Mouse (Mus musculus) bone marrow, adult 2 months (tissue): ENCODE data around the gene Gpr183.

ENCODE experiments used
- CTCF ChIP-seq: fragments of 200-500 bp; IDR thresholded peaks from 2 replicates; pipeline ENCODE4 v1.5.1; 2011; ENCODE audit warnings: low read length, control low read depth; ENCODE audit not compliant: control insufficient read depth, insufficient read depth
- POLR2A ChIP-seq: fragments of 200-500 bp; IDR thresholded peaks from 2 replicates; pipeline ENCODE4 v1.6.1; 2011; ENCODE audit warnings: low read depth, mild to moderate bottlenecking, control low read depth, low read length, borderline replicate concordance; ENCODE audit not compliant: control insufficient read depth

- no peak for TF ChIP-seq CTCF
- no peak for TF ChIP-seq POLR2A
These were observed 31.8 kb upstream of the Gpr183 start for GRCm38 (mm10) chr14:121996786-121997185.
